Mouse (Mus musculus) ES-Bruce4 (cell line): ENCODE data around the gene Plekha1. TPM values are rescaled to one million over a fixed set of nuclear protein-coding genes. Genes with fewer than 3 reads are reported as not detected.

Source experiments
- H3K27ac ChIP-seq: 2 replicates; pipeline ENCODE4 v1.5.1; 2012; ENCODE audit warnings: low read length, inconsistent platforms; ENCODE audit not compliant: insufficient read depth
- H3K27me3 ChIP-seq: 2 replicates; pipeline ENCODE4 v1.6.1; 2012; ENCODE audit warnings: mild to moderate bottlenecking, low read length, inconsistent platforms; ENCODE audit not compliant: control insufficient read depth, poor library complexity, insufficient read depth, severe bottlenecking
- H3K36me3 ChIP-seq: 2 replicates; pipeline ENCODE4 v1.6.1; 2012; ENCODE audit warnings: inconsistent platforms, mild to moderate bottlenecking, low read length, moderate library complexity; ENCODE audit not compliant: control insufficient read depth, poor library complexity, insufficient read depth, severe bottlenecking
- H3K4me1 ChIP-seq: one replicate; pipeline ENCODE4 v1.8.1; 2011; ENCODE audit warnings: low read length; ENCODE audit not compliant: control insufficient read depth, insufficient read depth
- H3K4me3 ChIP-seq: 2 replicates; pipeline ENCODE4 v1.5.1; 2011; ENCODE audit warnings: low read depth, mild to moderate bottlenecking, low read length
- H3K9ac ChIP-seq: 2 replicates; pipeline ENCODE4 v1.6.1; 2012; ENCODE audit warnings: low read depth, mild to moderate bottlenecking, inconsistent platforms; ENCODE audit not compliant: poor library complexity, severe bottlenecking
- H3K9me3 ChIP-seq: replicated peaks from 2 replicates; pipeline ENCODE4 v1.6.1; 2012; ENCODE audit warnings: mild to moderate bottlenecking, low read length, inconsistent platforms; ENCODE audit not compliant: control insufficient read depth, poor library complexity, insufficient read depth, severe bottlenecking
- CTCF ChIP-seq: IDR thresholded peaks from one replicate; pipeline ENCODE4 v1.8.1; 2011; ENCODE audit warnings: low read depth, low read length
- EP300 ChIP-seq: IDR thresholded peaks from 2 replicates; pipeline ENCODE4 v1.6.1; 2011; ENCODE audit warnings: low read depth, low read length; ENCODE audit not compliant: insufficient read depth
- POLR2A ChIP-seq: IDR thresholded peaks from one replicate; pipeline ENCODE4 v1.8.1; 2011; ENCODE audit warnings: low read length; ENCODE audit not compliant: insufficient read depth
- polyA plus RNA-seq: library from polyadenylated mRNA; stranded (reverse); fragments of >200 nt; gene quantifications from 2 replicates; pipeline ENCODE4 v1.2.4, GENCODE M21; 2011; ENCODE audit warnings: low read depth; ENCODE audit not compliant: missing spikeins, insufficient read depth, insufficient read length

The Plekha1 gene
- polyA plus RNA-seq, 1 experiment, result 196 TPM

DNA sequence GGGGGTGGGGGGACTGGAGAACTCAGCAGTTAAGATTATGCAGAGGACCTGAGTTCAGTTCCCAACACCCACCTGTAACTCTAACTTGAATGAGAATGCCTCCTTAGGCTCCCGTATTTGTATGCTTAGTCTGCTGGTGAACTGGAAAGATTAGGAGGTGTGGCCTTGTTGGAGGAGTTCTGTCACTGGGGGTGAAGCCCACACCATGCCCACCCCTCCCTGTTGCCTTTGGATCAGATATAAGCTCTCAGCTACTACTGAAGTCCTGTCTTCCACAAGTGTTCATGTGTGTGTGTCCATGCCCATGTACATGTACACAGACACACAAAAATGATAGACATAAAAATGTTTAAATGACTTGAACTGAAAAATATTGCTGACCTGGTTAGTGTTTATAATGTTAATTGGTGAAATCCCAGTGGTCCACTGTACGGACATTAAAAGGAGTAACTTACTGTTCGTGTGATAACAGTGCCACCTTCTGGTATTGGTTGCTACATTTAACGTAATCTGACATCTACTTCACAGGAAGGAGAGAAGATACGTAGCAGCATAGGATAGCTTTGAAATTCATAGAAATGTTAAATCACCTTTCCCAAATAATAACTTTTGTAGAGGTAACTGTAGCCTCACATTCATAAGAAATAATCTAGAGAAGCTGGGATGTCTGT lies 49.3 kb downstream of the Plekha1 start:
- Histone ChIP-seq H3K36me3 (no peaks in the 10 kb centered on the region), H3K4me1 (no peaks in the 10 kb centered on the region), H3K27ac (no peak overlapping the region), H3K9me3 (no peaks in the 10 kb centered on the region), H3K4me3 (no peak overlapping the region), H3K27me3 (no peaks in the 10 kb centered on the region), H3K9ac (no peak overlapping the region)
- TF ChIP-seq POLR2A (no peak), CTCF (peak; percentile 32)

DNA sequence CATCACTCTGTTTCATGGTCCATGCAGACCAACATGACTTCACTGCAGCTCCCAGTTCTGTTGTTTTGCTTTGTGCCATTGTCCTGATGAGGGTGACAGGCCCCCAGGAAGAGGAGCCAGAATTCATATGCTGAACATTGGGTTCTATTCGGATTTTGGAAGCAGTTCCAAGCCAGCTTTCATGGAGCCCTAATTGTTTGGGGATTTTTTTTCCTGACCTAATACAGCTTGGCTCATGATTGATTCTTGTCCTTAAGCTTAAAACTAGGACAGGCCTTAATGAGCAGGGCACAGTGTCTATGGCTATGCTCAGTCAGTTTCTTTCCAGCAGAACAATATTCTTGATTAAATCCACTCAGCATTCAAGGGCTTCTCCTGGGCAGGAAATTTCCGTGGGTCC lies 52.7 kb downstream of the Plekha1 start:
- Histone ChIP-seq H3K36me3 (no peaks in the 10 kb centered on the region), H3K4me1 (no peaks in the 10 kb centered on the region), H3K27ac (no peak overlapping the region), H3K9me3 (no peaks in the 10 kb centered on the region), H3K27me3 (no peaks in the 10 kb centered on the region), H3K4me3 (no peak overlapping the region), H3K9ac (no peak overlapping the region)
- TF ChIP-seq CTCF, result no peak
- TF ChIP-seq EP300, result no peak
- no peak for TF ChIP-seq POLR2A

GRCm38 (mm10) chr7:130922981-130923731 lies 57.6 kb downstream of the Plekha1 start:
- no peaks in the 10 kb centered on the region for H3K9me3 ChIP-seq
- no peaks in the 10 kb centered on the region for H3K36me3 ChIP-seq
- no peak overlapping the region for H3K27ac ChIP-seq
- no peaks in the 10 kb centered on the region for H3K4me1 ChIP-seq
- TF ChIP-seq EP300, result no peak
- no peak for TF ChIP-seq CTCF
- no peak for TF ChIP-seq POLR2A
- H3K9ac ChIP-seq, result no peak overlapping the region
- H3K27me3 ChIP-seq, result no peaks in the 10 kb centered on the region
- H3K4me3 ChIP-seq, result no peak overlapping the region

DNA sequence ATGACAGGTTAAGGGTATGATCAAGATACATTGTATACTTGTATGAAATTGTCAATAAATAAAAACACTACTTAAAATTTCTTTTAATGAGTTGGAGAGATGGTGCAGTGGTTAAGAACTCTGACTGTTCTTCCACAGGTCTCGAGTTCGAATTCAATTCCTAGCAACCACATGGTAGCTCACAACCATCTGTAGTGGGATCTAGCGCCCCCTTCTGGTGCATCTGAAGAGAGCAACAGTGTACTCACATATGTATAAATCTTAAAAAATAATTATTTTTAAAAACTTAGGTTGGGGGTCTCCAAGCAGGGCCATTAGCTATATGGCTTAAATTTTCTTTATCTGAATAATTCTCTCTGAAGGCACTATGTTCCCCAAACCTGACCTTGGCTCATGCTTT lies 64.8 kb downstream of the Plekha1 start:
- no peaks in the 10 kb centered on the region for H3K9me3 ChIP-seq
- H3K4me3 ChIP-seq, result no peak overlapping the region
- H3K4me1 ChIP-seq, result no peaks in the 10 kb centered on the region
- H3K27ac ChIP-seq, result no peak overlapping the region
- H3K36me3 ChIP-seq, result no peaks in the 10 kb centered on the region
- 0 out of 2 replicates have a peak, but pooled peaks cover 2% of the 10 kb centered on the region for H3K27me3 ChIP-seq
- TF ChIP-seq CTCF, result no peak
- TF ChIP-seq EP300, result no peak
- TF ChIP-seq POLR2A, result no peak
- no peak overlapping the region for H3K9ac ChIP-seq

GRCm38 (mm10) chr7:130932921-130933320 lies 67.4 kb downstream of the Plekha1 start:
- Histone ChIP-seq H3K36me3 (no peaks in the 10 kb centered on the region), H3K27ac (no peak overlapping the region), H3K27me3 (0 out of 2 replicates have a peak, but pooled peaks cover 7% of the 10 kb centered on the region), H3K4me1 (no peaks in the 10 kb centered on the region), H3K9ac (no peak overlapping the region), H3K9me3 (no peaks in the 10 kb centered on the region), H3K4me3 (no peak overlapping the region)
- TF ChIP-seq CTCF (no peak), POLR2A (no peak), EP300 (no peak)

- no peaks in the 10 kb centered on the region for H3K4me1 ChIP-seq
- H3K9me3 ChIP-seq, result no peaks in the 10 kb centered on the region
- H3K36me3 ChIP-seq, result no peaks in the 10 kb centered on the region
- no peak overlapping the region for H3K4me3 ChIP-seq
- 0 out of 2 replicates have a peak, but pooled peaks cover 7% of the 10 kb centered on the region for H3K27me3 ChIP-seq
- no peak overlapping the region for H3K27ac ChIP-seq
- no peak overlapping the region for H3K9ac ChIP-seq
- TF ChIP-seq CTCF, result no peak
- no peak for TF ChIP-seq EP300
- TF ChIP-seq POLR2A, result no peak
Measured at GRCm38 (mm10) chr7:130934654-130935053, 69.1 kb downstream of the Plekha1 start.
